Mouse (Mus musculus): ENCODE results near the gene Pianp. TPM values are rescaled to one million over a fixed set of nuclear protein-coding genes. Genes with fewer than 3 reads are reported as not detected.

Gene Pianp
- polyA plus RNA-seq, 2 experiments from 2014 or later, result 0.15 TPM; not detected in 1

- ATAC-seq, result peak; percentile 97
Measured at GRCm38 (mm10) chr6:125008586-125009128, 12.2 kb downstream of the Pianp start.

GRCm38 (mm10) chr6:125009129-125009180 lies 12.5 kb downstream of the Pianp start, which contains the start of gene Zfp384:
Gene Zfp384, plus strand, starts transcription at chr6:125009145.
- no peak for ATAC-seq

- peak; percentile 54 for ATAC-seq
Measured at GRCm38 (mm10) chr6:125009181-125010073, 12.9 kb downstream of the Pianp start.

DNA sequence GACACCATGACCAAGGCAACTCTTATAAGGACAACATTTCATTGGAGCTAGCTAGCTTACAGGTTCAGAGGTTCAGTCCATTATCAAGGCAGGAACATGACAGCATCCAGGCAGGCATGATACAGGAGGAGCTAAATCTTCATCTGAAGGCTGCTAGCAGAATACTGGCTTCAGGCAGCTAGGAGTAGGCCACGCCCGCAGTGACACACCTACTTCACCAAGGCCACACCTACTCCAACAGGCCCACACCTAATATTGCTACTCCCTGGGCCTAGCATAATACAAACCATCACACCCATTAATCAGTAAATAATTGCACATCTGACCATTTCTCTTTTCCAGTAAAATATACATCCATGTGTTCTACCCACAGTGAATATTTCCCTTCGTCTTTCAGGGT lies 21.2 kb downstream of the Pianp start:
- no peak for ATAC-seq

GRCm38 (mm10) chr6:125030532-125030931 lies 34.0 kb downstream of the Pianp start:
- peak; percentile 82 for ATAC-seq

DNA sequence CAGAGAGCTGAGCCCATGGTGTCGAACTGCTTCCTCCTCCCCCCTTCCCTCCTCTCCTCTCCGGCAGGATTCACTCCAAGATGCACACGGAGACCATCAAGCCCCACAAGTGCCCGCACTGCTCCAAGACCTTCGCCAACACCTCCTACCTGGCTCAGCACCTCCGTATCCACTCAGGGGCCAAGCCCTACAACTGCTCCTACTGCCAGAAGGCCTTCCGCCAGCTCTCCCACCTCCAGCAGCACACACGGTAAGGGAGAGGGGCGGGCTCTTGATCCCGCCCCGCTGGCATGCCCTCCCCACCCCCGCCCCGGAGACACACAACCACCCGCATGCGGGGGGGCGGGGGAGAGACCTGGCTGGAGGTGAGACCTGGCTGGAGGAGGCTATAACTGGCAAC lies 35.1 kb downstream of the Pianp start:
- ATAC-seq, result no peak

- no peak for ATAC-seq
Measured at GRCm38 (mm10) chr6:125038666-125039065, 42.2 kb downstream of the Pianp start.

DNA sequence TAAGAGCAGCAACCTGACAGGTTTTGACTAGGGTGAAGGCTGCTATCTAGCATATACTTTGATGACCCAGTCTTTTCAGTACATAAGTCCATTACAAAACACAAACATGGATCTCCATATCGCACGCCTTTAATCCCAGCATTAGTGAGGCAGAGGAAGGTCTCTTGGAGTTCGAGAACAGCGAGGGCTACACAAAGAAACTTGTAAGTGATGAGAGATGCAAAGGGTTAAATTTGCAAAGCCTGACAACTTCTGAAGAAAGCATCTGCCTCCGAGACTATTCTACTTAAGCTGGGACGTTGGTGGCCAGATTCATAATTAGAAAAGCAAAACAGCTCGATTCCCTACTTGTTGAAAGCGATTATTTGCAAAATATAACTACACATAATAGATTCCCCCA lies 42.6 kb downstream of the Pianp start:
- peak; percentile 14 for ATAC-seq

DNA sequence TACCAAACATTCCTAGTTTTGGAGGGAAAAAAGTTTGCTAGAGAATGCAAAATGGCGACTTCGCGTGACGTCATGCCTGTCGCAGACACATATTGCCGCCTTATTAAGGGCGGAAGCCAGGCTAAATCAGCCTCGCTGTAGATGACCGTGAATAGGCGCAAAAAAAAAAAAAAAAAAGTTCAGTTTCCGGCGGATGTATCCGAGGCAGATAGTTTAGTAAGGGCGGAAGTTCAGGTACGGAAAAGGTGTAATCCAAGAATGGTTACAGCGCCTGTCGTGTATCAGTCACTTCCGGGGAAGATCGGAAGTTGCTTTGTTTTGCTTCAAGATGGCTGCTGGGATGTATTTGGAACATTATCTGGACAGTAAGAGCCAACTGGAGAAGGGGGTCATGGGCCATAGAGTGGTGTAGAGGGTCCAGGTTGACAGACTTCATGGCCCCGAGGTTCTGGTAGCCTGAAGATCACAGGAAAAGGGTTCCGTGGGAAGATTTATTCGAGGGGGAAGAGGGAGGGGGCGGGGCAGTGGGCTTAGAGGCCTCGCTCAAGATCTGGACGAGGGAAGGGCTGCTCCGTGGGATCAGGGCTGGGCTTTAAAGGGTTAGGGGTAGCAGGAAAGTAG lies 43.1 kb downstream of the Pianp start, which contains the start of gene Ing4:
Ing4 (plus strand) TSS at position 228 of the 621 bp plus-strand sequence.
- ATAC-seq, result peak; percentile 98

DNA sequence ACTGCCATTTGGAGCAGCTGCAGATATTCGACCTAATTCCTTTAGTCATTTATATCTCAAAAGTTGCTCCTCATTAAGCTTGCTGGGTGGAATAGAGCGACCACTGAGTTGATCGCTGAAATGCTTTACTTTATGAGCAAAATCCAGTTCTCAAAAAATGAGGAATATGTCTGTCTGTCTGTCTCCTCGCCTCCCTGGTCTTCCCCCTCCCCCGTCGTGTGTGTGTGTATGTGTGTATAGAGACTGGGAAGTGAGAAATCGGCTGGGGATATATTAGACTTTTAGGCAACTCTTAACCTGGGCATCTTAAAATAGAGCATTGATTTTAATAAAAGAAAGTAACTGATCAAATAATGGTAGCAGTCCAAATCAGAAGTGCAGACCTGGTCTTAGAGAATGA lies 43.7 kb downstream of the Pianp start:
- ATAC-seq, result no peak

- no peak for ATAC-seq
Measured at GRCm38 (mm10) chr6:125041047-125041446, 44.6 kb downstream of the Pianp start.

DNA sequence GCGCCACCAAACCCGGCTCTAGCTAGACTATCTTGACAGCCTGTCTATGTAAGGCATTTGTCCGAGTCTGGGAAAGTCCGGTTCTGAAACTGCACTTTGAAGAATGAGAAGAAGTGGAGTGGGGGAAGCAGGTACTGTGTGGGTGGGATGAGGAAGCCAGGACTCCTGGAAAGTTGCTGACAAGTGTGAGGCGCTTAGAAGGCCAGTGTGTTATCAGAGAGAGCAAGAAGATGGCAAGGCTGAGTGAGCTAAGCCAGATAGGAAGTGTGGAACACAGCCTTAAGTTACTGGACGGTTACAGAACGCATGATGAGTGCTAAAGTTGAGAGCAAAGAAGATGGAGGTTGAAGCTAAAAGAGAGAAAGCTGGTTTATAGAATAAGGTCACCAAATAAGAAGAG lies 45.6 kb downstream of the Pianp start:
- no peak for ATAC-seq

- ATAC-seq, result peak; percentile 79
Measured at GRCm38 (mm10) chr6:125046691-125047090, 50.2 kb downstream of the Pianp start.

GRCm38 (mm10) chr6:125049678-125050077 lies 53.2 kb downstream of the Pianp start, which contains the start of gene Acrbp:
Gene Acrbp, plus strand, starts transcription at chr6:125049689.
- no peak for ATAC-seq

- no peak for ATAC-seq
Measured at GRCm38 (mm10) chr6:125051237-125051636, 54.7 kb downstream of the Pianp start.

Other genes starting within 250 kb of the Pianp start
- gene Gm45234, start 240.7 kb upstream of the Pianp start, polyA plus RNA-seq (2017; shearing (Covaris generic)), result under 1 TPM in 1 of 2 experiments, not detected in 1; 0.36 TPM
- gene Atn1, start 240.2 kb upstream of the Pianp start, polyA plus RNA-seq (2017; shearing (Covaris generic)), result 1 to 10 TPM; 4.4 to 4.8 TPM
- 1 to 10 TPM; 3.0 to 9.9 TPM for gene Eno2, start 227.0 kb upstream of the Pianp start, polyA plus RNA-seq (2017; shearing (Covaris generic))
- 1 to 10 TPM; 1.1 to 2.7 TPM for gene Lrrc23, start 217.0 kb upstream of the Pianp start, polyA plus RNA-seq (2017; shearing (Covaris generic))
- gene Spsb2, start 188.0 kb upstream of the Pianp start, polyA plus RNA-seq (2017; shearing (Covaris generic)), result 1 to 10 TPM; 1.7 to 3.4 TPM
- 10 to 100 TPM; 65.7 to 90.0 TPM for gene Tpi1, start 182.4 kb upstream of the Pianp start, polyA plus RNA-seq (2017; shearing (Covaris generic))
- gene Usp5, start 167.2 kb upstream of the Pianp start, polyA plus RNA-seq (2017; shearing (Covaris generic)), result 100 to 1,000 TPM in 1 of 2 experiments, 10 to 100 TPM in 1; 77.2 to 154 TPM
- 10 to 100 TPM in 1 of 2 experiments, 1 to 10 TPM in 1; 8.0 to 27.1 TPM for gene Cdca3, start 167.1 kb upstream of the Pianp start, polyA plus RNA-seq (2017; shearing (Covaris generic))
- not detected for gene Gnb3, start 156.4 kb upstream of the Pianp start, polyA plus RNA-seq (2017; shearing (Covaris generic))
- gene P3h3, start 138.9 kb upstream of the Pianp start, polyA plus RNA-seq (2017; shearing (Covaris generic)), result under 1 TPM in 1 of 2 experiments, not detected in 1; 0.11 TPM
- not detected for gene Gpr162, start 132.7 kb upstream of the Pianp start, polyA plus RNA-seq (2017; shearing (Covaris generic))
- gene Cd4, start 108.5 kb upstream of the Pianp start, polyA plus RNA-seq (2017; shearing (Covaris generic)), result 100 to 1,000 TPM; 268 to 648 TPM
- 10 to 100 TPM; 19.0 to 29.0 TPM for gene Lag3, start 85.0 kb upstream of the Pianp start, polyA plus RNA-seq (2017; shearing (Covaris generic))
- gene Ptms, start 76.6 kb upstream of the Pianp start, polyA plus RNA-seq (2017; shearing (Covaris generic)), result 10 to 100 TPM in 1 of 2 experiments, 1 to 10 TPM in 1; 5.4 to 10.6 TPM
- 10 to 100 TPM; 39.0 to 40.7 TPM for gene Mlf2, start 65.3 kb upstream of the Pianp start, polyA plus RNA-seq (2017; shearing (Covaris generic))
- gene Cops7a, start 31.2 kb upstream of the Pianp start, polyA plus RNA-seq (2017; shearing (Covaris generic)), result 10 to 100 TPM; 66.2 to 93.4 TPM
- 1 to 10 TPM; 3.9 to 4.4 TPM for gene Zfp384, start 12.5 kb downstream of the Pianp start, polyA plus RNA-seq (2017; shearing (Covaris generic))
- 10 to 100 TPM; 48.3 to 64.6 TPM for gene Ing4, start 43.1 kb downstream of the Pianp start, polyA plus RNA-seq (2017; shearing (Covaris generic))
- gene Acrbp, start 53.0 kb downstream of the Pianp start, polyA plus RNA-seq (2017; shearing (Covaris generic)), result 10 to 100 TPM; 24.6 to 25.9 TPM
- 10 to 100 TPM; 12.1 to 19.9 TPM for gene Lpar5, start 71.2 kb downstream of the Pianp start, polyA plus RNA-seq (2017; shearing (Covaris generic))
- 10 to 100 TPM; 61.4 to 71.9 TPM for gene Chd4, start 99.3 kb downstream of the Pianp start, polyA plus RNA-seq (2017; shearing (Covaris generic))
- gene Nop2, start 135.2 kb downstream of the Pianp start, polyA plus RNA-seq (2017; shearing (Covaris generic)), result 10 to 100 TPM; 51.5 to 59.7 TPM
- gene Iffo1, start 148.5 kb downstream of the Pianp start, polyA plus RNA-seq (2017; shearing (Covaris generic)), result 10 to 100 TPM in 1 of 2 experiments, 1 to 10 TPM in 1; 9.5 to 10.6 TPM
- gene Gapdh, start 169.8 kb downstream of the Pianp start, polyA plus RNA-seq (2017; shearing (Covaris generic)), result 100 to 1,000 TPM; 215 to 384 TPM
- gene Ncapd2, start 195.0 kb downstream of the Pianp start, polyA plus RNA-seq (2017; shearing (Covaris generic)), result 10 to 100 TPM; 22.6 to 49.4 TPM
- 10 to 100 TPM; 67.5 to 77.7 TPM for gene Mrpl51, start 195.1 kb downstream of the Pianp start, polyA plus RNA-seq (2017; shearing (Covaris generic))
- gene Vamp1, start 218.9 kb downstream of the Pianp start, polyA plus RNA-seq (2017; shearing (Covaris generic)), result 10 to 100 TPM; 17.0 to 28.4 TPM
- gene Tapbpl, start 235.2 kb downstream of the Pianp start, polyA plus RNA-seq (2017; shearing (Covaris generic)), result 100 to 1,000 TPM in 1 of 2 experiments, 10 to 100 TPM in 1; 88.2 to 156 TPM
- 100 to 1,000 TPM; 638 to 724 TPM for gene Cd27, start 240.3 kb downstream of the Pianp start, polyA plus RNA-seq (2017; shearing (Covaris generic))